Mouse (Mus musculus): ENCODE data around the gene Upk2.

DNA sequence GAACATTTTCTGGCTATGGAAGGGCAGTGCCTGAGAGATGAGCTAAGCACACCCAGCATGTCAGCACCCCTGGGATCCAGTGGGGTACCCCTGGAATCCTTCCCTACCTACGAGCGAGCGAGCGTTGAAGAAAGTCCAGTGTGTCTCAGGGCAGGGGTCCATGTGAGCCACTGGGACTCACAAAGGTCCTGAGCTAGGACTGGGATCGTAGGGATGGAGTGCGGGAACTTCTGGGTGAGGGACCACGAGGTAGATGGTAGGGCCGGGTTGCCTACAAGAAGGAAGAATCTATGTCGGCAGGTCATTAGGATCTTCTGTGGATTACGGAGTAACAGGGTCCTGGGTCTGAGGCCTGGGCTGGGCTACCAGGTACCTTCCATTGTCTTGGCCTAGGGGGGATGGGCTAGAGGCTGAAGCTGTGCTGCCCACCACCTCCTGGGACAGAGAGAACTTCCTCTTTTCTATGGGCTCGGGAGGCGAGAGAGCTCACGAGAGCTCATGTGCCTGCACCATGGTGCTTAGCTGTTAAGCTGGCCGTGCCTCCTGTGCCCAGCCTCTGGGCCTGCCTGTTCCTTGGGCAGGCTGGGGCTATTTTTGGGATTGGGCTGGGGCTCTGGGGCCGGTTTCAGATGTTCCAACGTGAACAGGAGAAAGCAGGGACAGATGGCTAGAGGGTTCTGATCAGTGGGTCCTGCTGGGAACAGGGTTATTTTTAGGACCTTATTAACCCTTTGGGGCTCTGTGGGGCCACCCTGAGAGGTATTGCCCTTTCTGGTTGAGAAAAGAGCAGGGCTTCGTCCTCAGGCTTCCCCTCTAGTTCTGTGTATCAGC, 38.1 kb upstream of the Upk2 start:
- no peak for TF ChIP-seq CTCF (IDR thresholded peaks at IDR 0.05; ENCODE audit: borderline replicate concordance, control insufficient read depth, extremely low read depth, insufficient read depth, low read length, poor library complexity)
- TF ChIP-seq POLR2A (IDR thresholded peaks at IDR 0.05; ENCODE audit: control insufficient read depth, extremely low read depth, insufficient read depth, low read length, poor library complexity): no peak

Measured in thymus, adult 2 months (tissue).